23 mouse cellular contexts compared by ENCODE assay signal in the genomic region with DNA sequence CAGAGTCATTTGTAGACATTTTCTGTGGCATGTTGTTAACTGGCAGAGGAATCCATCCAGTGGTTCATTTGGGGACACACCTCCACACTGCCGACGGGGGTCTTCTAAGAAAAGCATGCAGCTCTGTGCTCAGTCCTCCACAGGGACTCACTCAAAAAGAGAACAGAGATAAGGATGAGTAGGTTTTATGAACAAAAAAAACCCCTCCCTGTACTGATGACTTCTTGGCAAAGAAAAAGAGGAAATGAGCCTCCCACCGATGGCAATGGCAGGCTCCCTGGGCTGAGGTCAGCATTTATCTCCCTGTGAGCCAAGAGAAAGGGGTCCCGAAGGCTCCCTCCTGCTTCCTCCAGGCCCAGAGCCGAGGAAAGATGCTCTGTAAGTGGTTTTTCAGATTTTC. TPM values are rescaled to one million over a fixed set of nuclear protein-coding genes. Genes with fewer than 3 reads are reported as not detected.
DNase-seq lines count a peak whose midpoint lies in the region; ATAC-seq and TF ChIP-seq lines count a peak whose summit lies in the region.
"Had no signal": no experiment of that assay in that cellular context is flagged by ENCODE, and none has a peak within 500 bp of the region (broad histone marks: within the 10 kb centered on the region; RNA-seq: fewer than 3 reads in every experiment).

No protein-coding gene starts in this region.

- no peak overlapping the region for H3K9ac ChIP-seq in liver, embryonic 11.5 days (ENCODE audit: low read depth, low read length)
- no peak overlapping the region for H3K9ac ChIP-seq in MEL (ENCODE audit: control insufficient read depth, low read depth, low read length, poor library complexity, severe bottlenecking)
- no peak overlapping the region for H3K9ac ChIP-seq in forebrain, embryonic 12.5 days
- H3K9ac ChIP-seq: hindbrain, embryonic 13.5 days; kidney, embryonic 15.5 days; midbrain, embryonic 12.5 days; neural tube, embryonic 12.5 days had no signal

- no peaks in the 10 kb centered on the region for H3K9me3 ChIP-seq in liver, embryonic 11.5 days (ENCODE audit: control insufficient read depth, low read length)
- no peaks in the 10 kb centered on the region for H3K9me3 ChIP-seq in MEL (replicated peaks; ENCODE audit: insufficient read depth, low read length)
- no peaks in the 10 kb centered on the region for H3K9me3 ChIP-seq in forebrain, embryonic 12.5 days
- H3K9me3 ChIP-seq: embryonic facial prominence, embryonic 10.5 days; G1E; hindbrain, embryonic 13.5 days; kidney, embryonic 15.5 days; midbrain, embryonic 12.5 days; neural tube, embryonic 12.5 days had no signal

- H3K27me3 ChIP-seq in liver, embryonic 11.5 days (replicated peaks; ENCODE audit: control insufficient read depth, insufficient read depth, low read length) = no peaks in the 10 kb centered on the region
- peaks cover 2 to 6% of the 10 kb centered on the region in 2 experiments for H3K27me3 ChIP-seq in MEL (ENCODE audit: control insufficient read depth in 1 of 2, insufficient read depth in 2 of 2, low read length in 2 of 2)
- H3K27me3 ChIP-seq in splenic B cell, adult 2 months (ENCODE audit: control insufficient read depth, insufficient read depth, low read length, poor library complexity, severe bottlenecking) = no peaks in the 10 kb centered on the region
- H3K27me3 ChIP-seq in forebrain, embryonic 12.5 days = peaks cover 5% of the 10 kb centered on the region; the same call in 1 of the 2 replicates
- H3K27me3 ChIP-seq: hindbrain, embryonic 13.5 days; kidney, embryonic 15.5 days; midbrain, embryonic 12.5 days; neural tube, embryonic 12.5 days had no signal

- TF ChIP-seq CTCF in MEL (IDR thresholded peaks at IDR 0.05 in 2 of 3, conservative IDR thresholded peaks at IDR 0.05 in 1 of 3; ENCODE audit: control insufficient read depth in 1 of 3, insufficient read depth in 1 of 3, low read depth in 2 of 3, low read length in 3 of 3, poor library complexity in 1 of 3, severe bottlenecking in 1 of 3) = no peak

- ATAC-seq in liver, embryonic 11.5 days (replicated peaks; ENCODE audit: low FRiP score) = no peak
- peak; percentile 85 for ATAC-seq in common myeloid progenitor, adult 5-6 weeks (replicated peaks; ENCODE audit: low read depth, poor library complexity, severe bottlenecking)
- ATAC-seq in forebrain, embryonic 12.5 days (ENCODE audit: low FRiP score) = no peak
- ATAC-seq: CD4-positive, CD25-positive, alpha-beta regulatory T cell, adult 4 months; intestine, embryonic 16.5 days had no signal

- TF ChIP-seq RAD21 in MEL (IDR thresholded peaks at IDR 0.05; ENCODE audit: low read depth, low read length) = no peak

- H3K27ac ChIP-seq in liver, embryonic 11.5 days (ENCODE audit: low read depth, low read length) = no peak overlapping the region
- H3K27ac ChIP-seq in MEL (ENCODE audit: control insufficient read depth, low read depth, low read length) = no peak overlapping the region
- H3K27ac ChIP-seq in forebrain, embryonic 12.5 days = no peak overlapping the region
- H3K27ac ChIP-seq: embryonic facial prominence, embryonic 10.5 days; heart, adult 2 months; hindbrain, embryonic 13.5 days; kidney, embryonic 15.5 days; midbrain, embryonic 12.5 days; neural tube, embryonic 12.5 days had no signal

- H3K4me2 ChIP-seq in liver, embryonic 11.5 days = no peak overlapping the region
- H3K4me2 ChIP-seq in forebrain, embryonic 12.5 days = no peak overlapping the region
- H3K4me2 ChIP-seq: hindbrain, embryonic 13.5 days; kidney, embryonic 15.5 days; midbrain, embryonic 12.5 days; neural tube, embryonic 12.5 days had no signal

- TF ChIP-seq EP300 in MEL (IDR thresholded peaks at IDR 0.05; ENCODE audit: low read depth in 1 of 2, low read length in 2 of 2) = peak; percentile 36 to 76; a peak in 3 of 4 replicates

- H3K4me3 ChIP-seq in liver, embryonic 11.5 days (ENCODE audit: low read depth, low read length) = no peak overlapping the region
- H3K4me3 ChIP-seq in MEL (ENCODE audit: control insufficient read depth in 1 of 2, insufficient read depth in 1 of 2, low read depth in 2 of 2, low read length in 2 of 2) = no peak overlapping the region
- H3K4me3 ChIP-seq in forebrain, embryonic 12.5 days (replicated peaks) = no peak overlapping the region
- H3K4me3 ChIP-seq: embryonic facial prominence, embryonic 10.5 days; heart, adult 2 months; hindbrain, embryonic 13.5 days; kidney, embryonic 15.5 days; midbrain, embryonic 12.5 days; neural tube, embryonic 12.5 days had no signal

- H3K79me2 ChIP-seq in MEL (ENCODE audit: control insufficient read depth, insufficient read depth, low read length, poor library complexity) = no peaks in the 10 kb centered on the region

- peak; percentile 25 for DNase-seq in liver, embryonic 11.5 days (ENCODE audit: low spot score)
- DNase-seq in liver (no peak), MEL (ENCODE audit: low read depth, low spot score) (peak; percentile 81)
- peak; percentile 65 for DNase-seq in splenic B cell, adult 2 months (ENCODE audit: low read depth, low spot score)
- no peak for DNase-seq in ovary, postnatal 10 days (ENCODE audit: low spot score)
- DNase-seq: adrenal gland, postnatal 36 days; cerebellum, adult 2 months; heart, postnatal 14 days; lung, adult 18-20 months; lung, postnatal 14 days; spleen, adult 18-20 months; thymus, adult 2 months had no signal

- TF ChIP-seq POLR2A in MEL (IDR thresholded peaks at IDR 0.05; ENCODE audit: control insufficient read depth in 1 of 2, insufficient read depth in 1 of 2, low read depth in 1 of 2, low read length in 2 of 2, poor library complexity in 1 of 2) = no peak

- no peaks in the 10 kb centered on the region for H3K4me1 ChIP-seq in liver, embryonic 11.5 days (replicated peaks; ENCODE audit: control insufficient read depth, insufficient read depth, low read length)
- H3K4me1 ChIP-seq in MEL (ENCODE audit: control insufficient read depth in 1 of 2, insufficient read depth in 2 of 2, low read length in 2 of 2) = peaks cover 0 to 10% of the 10 kb centered on the region in 2 experiments; a peak in 2 of 4 replicates
- no peaks in the 10 kb centered on the region; the same call in 1 of the 2 replicates for H3K4me1 ChIP-seq in forebrain, embryonic 12.5 days
- H3K4me1 ChIP-seq: embryonic facial prominence, embryonic 10.5 days; kidney, embryonic 15.5 days; neural tube, embryonic 12.5 days had no signal

- 46% methylated on average over 5 of the region's 5 CpGs for WGBS in liver, embryonic 11.5 days
- WGBS in forebrain, embryonic 12.5 days = 87% methylated on average over 5 of the region's 5 CpGs

- H3K36me3 ChIP-seq in liver, embryonic 11.5 days (ENCODE audit: control insufficient read depth, insufficient read depth, low read length) = no peaks in the 10 kb centered on the region
- peaks cover 0 to 5% of the 10 kb centered on the region in 2 experiments; a peak in 2 of 4 replicates for H3K36me3 ChIP-seq in MEL (ENCODE audit: control insufficient read depth in 1 of 2, insufficient read depth in 2 of 2, low read length in 2 of 2)
- no peaks in the 10 kb centered on the region for H3K36me3 ChIP-seq in splenic B cell, adult 2 months (ENCODE audit: control insufficient read depth, insufficient read depth, low read length, poor library complexity, severe bottlenecking)
- H3K36me3 ChIP-seq in forebrain, embryonic 12.5 days (replicated peaks) = no peaks in the 10 kb centered on the region
- H3K36me3 ChIP-seq: embryonic facial prominence, embryonic 10.5 days; G1E; hindbrain, embryonic 13.5 days; kidney, embryonic 15.5 days; midbrain, embryonic 12.5 days; neural tube, embryonic 12.5 days had no signal

TF ChIP-seq in MEL, 35 proteins besides CTCF, POLR2A, EP300 and RAD21 (continues in another document):
- no peak for TF ChIP-seq SMC3 (IDR thresholded peaks at IDR 0.05; ENCODE audit: low read depth, low read length)
- 0 out of 2 replicates have a peak, but pooled peaks have one; percentile 30 for TF ChIP-seq TCF12 (IDR thresholded peaks at IDR 0.05; ENCODE audit: low read depth, low read length)
- no peak for TF ChIP-seq KAT2A (conservative IDR thresholded peaks at IDR 0.05; ENCODE audit: low read depth, low read length)
- no peak for TF ChIP-seq UBTF (IDR thresholded peaks at IDR 0.05; ENCODE audit: borderline replicate concordance, insufficient read depth, low read depth, low read length)
- TF ChIP-seq TBP (IDR thresholded peaks at IDR 0.05; ENCODE audit: low read depth, low read length) = no peak
- peak; percentile 63; the same call in 1 of the 2 replicates for TF ChIP-seq MAZ (IDR thresholded peaks at IDR 0.05; ENCODE audit: low read depth, low read length)
- 0 out of 2 replicates have a peak, but pooled peaks have one; percentile 21 for TF ChIP-seq SIN3A (IDR thresholded peaks at IDR 0.05; ENCODE audit: low read length)
- TF ChIP-seq MXI1 (IDR thresholded peaks at IDR 0.05; ENCODE audit: low read depth, low read length) = no peak
- no peak for TF ChIP-seq ZKSCAN1 (IDR thresholded peaks at IDR 0.05; ENCODE audit: low read depth, low read length)
- TF ChIP-seq MAFK (IDR thresholded peaks at IDR 0.05; ENCODE audit: borderline replicate concordance, low read depth, low read length) = peak; percentile 71; the same call in 1 of the 2 replicates
- TF ChIP-seq MYC (IDR thresholded peaks at IDR 0.05; ENCODE audit: low read depth, low read length) = peak; percentile 53; the same call in 1 of the 2 replicates
- peak; percentile 64 for TF ChIP-seq RCOR1 (IDR thresholded peaks at IDR 0.05; ENCODE audit: low read depth, low read length)
- no peak for TF ChIP-seq USF1 (IDR thresholded peaks at IDR 0.05; ENCODE audit: low read depth, low read length)
- TF ChIP-seq BHLHE40 (IDR thresholded peaks at IDR 0.05; ENCODE audit: borderline replicate concordance, low read depth, low read length) = no peak
- no peak for TF ChIP-seq MEF2A (IDR thresholded peaks at IDR 0.05; ENCODE audit: extremely low read depth, insufficient replicate concordance, low read depth, low read length, poor library complexity, severe bottlenecking)
- no peak for TF ChIP-seq CHD1 (IDR thresholded peaks at IDR 0.05; ENCODE audit: low read depth, low read length)
- TF ChIP-seq E2F4 (IDR thresholded peaks at IDR 0.05; ENCODE audit: borderline replicate concordance, low read depth, low read length) = no peak
- no peak for TF ChIP-seq MAX (IDR thresholded peaks at IDR 0.05; ENCODE audit: low read length)
- TF ChIP-seq POLR2AphosphoS5 (IDR thresholded peaks at IDR 0.05; ENCODE audit: borderline replicate concordance, low read depth, low read length) = no peak
- TF ChIP-seq USF2 (IDR thresholded peaks at IDR 0.05; ENCODE audit: borderline replicate concordance in 1 of 2, insufficient read depth in 1 of 2, low read depth in 1 of 2, low read length in 2 of 2) = no peak

RNA-seq across cellular contexts. Expression of a gene that starts 58.2 kb away (rescaled TPM):
- 0.37 and 0.78 TPM in 2 replicates for polyA plus RNA-seq in liver, embryonic 11.5 days (2014; fragmentation: Nextera tagmentation; extraction: Ambion mirVana)
- total RNA-seq in MEL (2012; rRNA removed) = not detected in 2 replicates
- not detected for polyA plus RNA-seq in MEL (2012; ENCODE audit: insufficient read depth in 1 of 2, insufficient read length in 2 of 2, low read depth in 1 of 2, low replicate concordance in 2 of 2, missing spikeins in 1 of 2)
- not detected in 2 replicates for total RNA-seq in common myeloid progenitor, adult 5-6 weeks (2017)
- 0.31 and 0.42 TPM in 2 replicates for polyA plus RNA-seq in forebrain, embryonic 12.5 days (2016; fragmentation: Nextera tagmentation; extraction: Ambion mirVana)
- polyA plus RNA-seq: CD4-positive, CD25-positive, alpha-beta regulatory T cell, adult 4 months; G1E had no signal

Comparison
In these comparisons a context has a peak if more than half of its experiments do, and no peak if none do; other contexts are left out.
1. DNase-seq: peak in liver, embryonic 11.5 days (single experiment), MEL (single experiment) and splenic B cell, adult 2 months (single experiment); none in liver (single experiment) and ovary, postnatal 10 days (single experiment).